Mouse (Mus musculus) limb, embryonic 13.5 days (tissue): ENCODE measurements around the gene Sac3d1. TPM values are rescaled to one million over a fixed set of nuclear protein-coding genes. Genes with fewer than 3 reads are reported as not detected.

Source experiments
- polyA plus RNA-seq: library from polyadenylated mRNA; unstranded; fragments of >200 nt; fragmentation: Nextera tagmentation; extraction: Ambion mirVana; gene quantifications from 2 replicates; pipeline ENCODE4 v1.2.1, GENCODE M21; 2015

Sac3d1 gene
- polyA plus RNA-seq, 1 experiment from 2014 or later: 44.0 TPM

Other genes starting within 250 kb of the Sac3d1 start
- gene Frmd8, start 243.4 kb downstream of the Sac3d1 start, polyA plus RNA-seq: 30.1 and 32.2 TPM in 2 replicates
- 2.3 and 2.4 TPM in 2 replicates for gene Slc25a45, start 240.8 kb downstream of the Sac3d1 start, polyA plus RNA-seq
- 4.7 and 5.5 TPM in 2 replicates for gene Tigd3, start 224.5 kb downstream of the Sac3d1 start, polyA plus RNA-seq
- gene Dpf2, start 205.6 kb downstream of the Sac3d1 start, polyA plus RNA-seq: 174 and 185 TPM in 2 replicates
- 4.7 and 5.3 TPM in 2 replicates for gene Cdc42ep2, start 193.8 kb downstream of the Sac3d1 start, polyA plus RNA-seq
- 70.9 and 75.7 TPM in 2 replicates for gene Pola2, start 154.4 kb downstream of the Sac3d1 start, polyA plus RNA-seq
- not detected in 2 replicates for gene Slc22a20, start 132.5 kb downstream of the Sac3d1 start, polyA plus RNA-seq
- gene Capn1, start 102.8 kb downstream of the Sac3d1 start, polyA plus RNA-seq: 7.1 and 8.0 TPM in 2 replicates
- gene Syvn1, start 72.1 kb downstream of the Sac3d1 start, polyA plus RNA-seq: 27.2 and 34.0 TPM in 2 replicates
- gene Mrpl49, start 60.9 kb downstream of the Sac3d1 start, polyA plus RNA-seq: 76.9 and 80.0 TPM in 2 replicates
- gene Fau, start 60.8 kb downstream of the Sac3d1 start, polyA plus RNA-seq: 760 and 823 TPM in 2 replicates
- gene Znhit2, start 57.5 kb downstream of the Sac3d1 start, polyA plus RNA-seq: 29.0 and 29.8 TPM in 2 replicates
- 17.4 and 24.0 TPM in 2 replicates for gene Tm7sf2, start 50.3 kb downstream of the Sac3d1 start, polyA plus RNA-seq
- 69.7 and 72.5 TPM in 2 replicates for gene Vps51, start 41.4 kb downstream of the Sac3d1 start, polyA plus RNA-seq
- gene Tmem262, start 38.6 kb downstream of the Sac3d1 start, polyA plus RNA-seq: not detected in 2 replicates
- gene Gm28374, start 36.4 kb downstream of the Sac3d1 start, polyA plus RNA-seq: 1.9 and 2.3 TPM in 2 replicates
- 85.9 and 92.5 TPM in 2 replicates for gene Zfpl1, start 33.7 kb downstream of the Sac3d1 start, polyA plus RNA-seq
- gene Cdca5, start 33.7 kb downstream of the Sac3d1 start, polyA plus RNA-seq: 36.5 and 37.6 TPM in 2 replicates
- gene AC131692.1, start 24.2 kb downstream of the Sac3d1 start, polyA plus RNA-seq: 0.73 TPM in 1 of 2 replicates, not detected in the other
- gene Naaladl1, start 12.9 kb downstream of the Sac3d1 start, polyA plus RNA-seq: 0.46 and 0.65 TPM in 2 replicates
- 33.0 and 33.7 TPM in 2 replicates for gene Snx15, start 9.7 kb upstream of the Sac3d1 start, polyA plus RNA-seq
- gene Batf2, start 22.3 kb upstream of the Sac3d1 start, polyA plus RNA-seq: not detected in 2 replicates
- 88.7 and 90.4 TPM in 2 replicates for gene Arl2, start 22.9 kb upstream of the Sac3d1 start, polyA plus RNA-seq
- gene Majin, start 65.7 kb upstream of the Sac3d1 start, polyA plus RNA-seq: not detected in 2 replicates
- gene Gpha2, start 107.7 kb upstream of the Sac3d1 start, polyA plus RNA-seq: 3.1 and 4.2 TPM in 2 replicates
- gene Ppp2r5b, start 117.2 kb upstream of the Sac3d1 start, polyA plus RNA-seq: 23.9 and 29.0 TPM in 2 replicates
- 8.6 and 10.7 TPM in 2 replicates for gene Atg2a, start 123.0 kb upstream of the Sac3d1 start, polyA plus RNA-seq
- 73.1 and 82.9 TPM in 2 replicates for gene Ehd1, start 158.1 kb upstream of the Sac3d1 start, polyA plus RNA-seq
- 0.52 and 0.70 TPM in 2 replicates for gene Cdc42bpg, start 187.8 kb upstream of the Sac3d1 start, polyA plus RNA-seq
- gene Men1, start 216.3 kb upstream of the Sac3d1 start, polyA plus RNA-seq: 88.7 and 97.6 TPM in 2 replicates
- gene Map4k2, start 222.5 kb upstream of the Sac3d1 start, polyA plus RNA-seq: 11.8 and 15.5 TPM in 2 replicates
- gene Sf1, start 245.0 kb upstream of the Sac3d1 start, polyA plus RNA-seq: 130 and 148 TPM in 2 replicates